ENCODE assay signal across 11 mouse cellular contexts in genomic region chr10:17213310-17214064, GRCm38 (mm10).
A peak's percentile ranks its signal among the peaks of the same experiment; 100 is the strongest.
DNase-seq lines count a peak whose midpoint lies in the region; ATAC-seq and TF ChIP-seq lines count a peak whose summit lies in the region.
"Had no signal": no experiment of that assay in that cellular context is flagged by ENCODE, and none has a peak within 500 bp of the region (broad histone marks: within the 10 kb centered on the region; RNA-seq: fewer than 3 reads in every experiment).

No protein-coding gene starts in this region.

- H3K4me1 ChIP-seq in kidney, embryonic 14.5 days (ENCODE audit: control insufficient read depth, insufficient read depth, low read length): peaks cover 5% of the 10 kb centered on the region; the same call in 1 of the 2 replicates
- peaks cover 2% of the 10 kb centered on the region; the same call in 1 of the 2 replicates for H3K4me1 ChIP-seq in hindbrain, embryonic 16.5 days (ENCODE audit: control insufficient read depth, insufficient read depth, low read depth, low read length)
- no peaks in the 10 kb centered on the region for H3K4me1 ChIP-seq in midbrain, postnatal 0 days (ENCODE audit: insufficient read depth, low read length)

- no peak for TF ChIP-seq CTCF in midbrain, postnatal 0 days (IDR thresholded peaks at IDR 0.05)

- DNase-seq in kidney, adult 9 months: no peak
- peak; percentile 65 for DNase-seq in embryo, embryonic 10.5 days (ENCODE audit: low spot score)
- DNase-seq in midbrain, postnatal 0 days (ENCODE audit: low spot score): peak; percentile 38
- DNase-seq in urinary bladder, postnatal 36 days (ENCODE audit: low spot score in 2 of 2): no peak
- DNase-seq in adrenal gland, postnatal 36 days: no peak
- no peak for DNase-seq in layer of hippocampus, postnatal 10 days (ENCODE audit: low spot score in 2 of 2)

- H3K27ac ChIP-seq in kidney, embryonic 14.5 days (ENCODE audit: low read depth, low read length): no peak overlapping the region
- no peak overlapping the region for H3K27ac ChIP-seq in hindbrain, embryonic 16.5 days (ENCODE audit: low read depth, low read length)
- no peak overlapping the region for H3K27ac ChIP-seq in midbrain, postnatal 0 days (ENCODE audit: low read depth, low read length)
- H3K27ac ChIP-seq: heart, embryonic 13.5 days had no signal

- no peak overlapping the region for H3K4me2 ChIP-seq in kidney, embryonic 14.5 days (replicated peaks; ENCODE audit: low read depth, low read length)
- H3K4me2 ChIP-seq in hindbrain, embryonic 16.5 days (ENCODE audit: low read length): no peak overlapping the region
- H3K4me2 ChIP-seq in midbrain, postnatal 0 days (ENCODE audit: low read depth, low read length, poor library complexity, severe bottlenecking): 0 out of 2 replicates have a peak overlapping the region, but pooled peaks have one; percentile 9
- H3K4me2 ChIP-seq: heart, embryonic 13.5 days had no signal

- WGBS in kidney, embryonic 14.5 days: 37% methylated on average over 7 of the region's 7 CpGs
- 34% methylated on average over 7 of the region's 7 CpGs for WGBS in hindbrain, embryonic 16.5 days
- WGBS in midbrain, postnatal 0 days: 37% methylated on average over 7 of the region's 7 CpGs

- peak; percentile 83 for ATAC-seq in kidney, embryonic 14.5 days (ENCODE audit: low FRiP score, low TSS enrichment)
- ATAC-seq in hindbrain, embryonic 16.5 days: peak; percentile 61; the same call in 1 of the 2 replicates
- ATAC-seq in midbrain, postnatal 0 days (ENCODE audit: low FRiP score): no peak
- ATAC-seq: Patski had no signal

- H3K9me3 ChIP-seq in kidney, embryonic 14.5 days (ENCODE audit: control insufficient read depth, low read length): no peaks in the 10 kb centered on the region
- H3K9me3 ChIP-seq in hindbrain, embryonic 16.5 days (ENCODE audit: control insufficient read depth, low read length): no peaks in the 10 kb centered on the region
- no peaks in the 10 kb centered on the region for H3K9me3 ChIP-seq in midbrain, postnatal 0 days (ENCODE audit: low read length)
- H3K9me3 ChIP-seq: heart, embryonic 13.5 days had no signal

- no peak overlapping the region for H3K4me3 ChIP-seq in kidney, embryonic 14.5 days (ENCODE audit: low read length)
- H3K4me3 ChIP-seq in hindbrain, embryonic 16.5 days (ENCODE audit: low read length): no peak overlapping the region
- H3K4me3 ChIP-seq in midbrain, postnatal 0 days (ENCODE audit: low read depth, low read length): no peak overlapping the region
- H3K4me3 ChIP-seq: heart, embryonic 13.5 days; myocyte had no signal

- no peak overlapping the region for H3K9ac ChIP-seq in kidney, embryonic 14.5 days (ENCODE audit: low read depth, low read length)
- no peak overlapping the region for H3K9ac ChIP-seq in hindbrain, embryonic 16.5 days (ENCODE audit: low read depth, low read length)
- H3K9ac ChIP-seq in midbrain, postnatal 0 days (replicated peaks; ENCODE audit: low read length, poor library complexity, severe bottlenecking): no peak overlapping the region
- H3K9ac ChIP-seq: heart, embryonic 13.5 days had no signal

- H3K27me3 ChIP-seq in kidney, embryonic 14.5 days (ENCODE audit: control insufficient read depth, insufficient read depth, low read length): no peaks in the 10 kb centered on the region
- H3K27me3 ChIP-seq in hindbrain, embryonic 16.5 days (replicated peaks; ENCODE audit: control insufficient read depth, insufficient read depth, low read length): no peaks in the 10 kb centered on the region
- H3K27me3 ChIP-seq in midbrain, postnatal 0 days (ENCODE audit: insufficient read depth, low read length): no peaks in the 10 kb centered on the region
- H3K27me3 ChIP-seq: heart, embryonic 13.5 days; Patski had no signal

- no peaks in the 10 kb centered on the region for H3K36me3 ChIP-seq in kidney, embryonic 14.5 days (ENCODE audit: control insufficient read depth, insufficient read depth, low read length)
- no peaks in the 10 kb centered on the region for H3K36me3 ChIP-seq in hindbrain, embryonic 16.5 days (ENCODE audit: control insufficient read depth, insufficient read depth, low read length)
- H3K36me3 ChIP-seq in midbrain, postnatal 0 days (ENCODE audit: insufficient read depth, low read length): no peaks in the 10 kb centered on the region
- H3K36me3 ChIP-seq: heart, embryonic 13.5 days had no signal

Comparison
In these comparisons a context has a peak if more than half of its experiments do, and no peak if none do; other contexts are left out.
1. DNase-seq: peak in embryo, embryonic 10.5 days (single experiment) and midbrain, postnatal 0 days (single experiment); none in kidney, adult 9 months (single experiment), urinary bladder, postnatal 36 days (0 of 2), adrenal gland, postnatal 36 days (0 of 2) and layer of hippocampus, postnatal 10 days (0 of 2).